Mouse (Mus musculus): Measurements from ENCODE around the gene Opcml. TPM values are rescaled to one million over a fixed set of nuclear protein-coding genes. Genes with fewer than 3 reads are reported as not detected.

Opcml gene
- polyA plus RNA-seq, 1 experiment from 2014 or later: not detected

DNA sequence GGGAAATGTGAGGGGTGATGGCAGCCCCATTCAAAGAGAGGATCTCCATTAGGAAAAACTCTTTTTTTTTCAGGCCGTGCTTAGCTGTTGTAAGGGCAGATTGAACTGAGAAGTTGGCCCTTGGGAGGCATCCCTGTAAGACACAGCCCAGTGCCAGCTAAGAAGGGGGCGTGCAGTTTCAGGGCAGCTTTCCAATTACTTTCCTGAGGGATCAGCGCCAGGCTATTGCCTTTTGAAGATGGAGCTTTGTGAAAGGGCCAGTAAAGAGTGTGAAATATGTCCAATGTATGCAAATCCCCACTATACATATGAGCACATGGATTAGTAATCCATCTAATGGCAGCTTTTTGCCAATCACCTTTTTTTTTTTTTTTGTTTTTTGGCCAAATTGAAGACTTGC lies 358.9 kb downstream of the Opcml start:
- no peak for ATAC-seq
- ChIA-PET CTCF (no interaction called here), POLR2A (no interaction called here)
- no peak for DNase-seq (ENCODE audit: low read depth, low spot score)
- in situ Hi-C loops (cut with MboI; ENCODE audit: low pct_unique_long_range_greater_than_20kb): no loop called here
- H3K27me3 ChIP-seq: no peaks in the 10 kb centered on the region
- no peak for TF ChIP-seq CTCF (IDR thresholded peaks at IDR 0.05)

DNA sequence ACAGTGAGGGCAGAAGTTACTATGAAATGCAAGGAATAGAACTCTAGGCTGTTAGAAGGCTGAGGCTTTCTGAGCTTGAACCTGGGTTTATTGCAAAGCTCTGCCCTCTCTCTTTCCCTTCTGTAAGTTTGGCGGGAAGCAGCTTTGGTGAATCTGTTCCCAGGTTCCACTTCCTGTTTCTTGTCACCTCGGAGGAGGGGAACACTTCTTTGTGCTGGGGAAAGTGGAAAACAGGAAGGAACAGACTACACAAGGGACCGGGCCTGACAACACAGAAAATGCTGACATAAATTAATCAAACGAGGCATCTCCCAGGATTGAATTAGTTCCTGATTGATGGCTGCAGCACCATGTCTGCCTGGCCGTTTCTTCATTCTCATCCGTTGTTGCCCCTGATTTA lies 363.2 kb downstream of the Opcml start:
- H3K27me3 ChIP-seq: no peaks in the 10 kb centered on the region
- DNase-seq (ENCODE audit: low read depth, low spot score): no peak
- in situ Hi-C loops (cut with MboI; ENCODE audit: low pct_unique_long_range_greater_than_20kb): no loop called here
- TF ChIP-seq CTCF (IDR thresholded peaks at IDR 0.05): no peak
- ATAC-seq: no peak
- POLR2A ChIA-PET: no interaction called here
- CTCF ChIA-PET: no interaction called here

GRCm38 (mm10) chr9:28157092-28157491 lies 366.5 kb downstream of the Opcml start:
- DNase-seq (ENCODE audit: low read depth, low spot score) (no peak), ATAC-seq (no peak)
- POLR2A ChIA-PET: no interaction called here
- in situ Hi-C loops (cut with MboI; ENCODE audit: low pct_unique_long_range_greater_than_20kb): no loop called here
- CTCF ChIA-PET: no interaction called here
- H3K27me3 ChIP-seq: no peaks in the 10 kb centered on the region
- TF ChIP-seq CTCF (IDR thresholded peaks at IDR 0.05): no peak

GRCm38 (mm10) chr9:28160953-28161352 lies 370.4 kb downstream of the Opcml start:
- ATAC-seq (no peak), DNase-seq (ENCODE audit: low read depth, low spot score) (no peak)
- TF ChIP-seq CTCF (IDR thresholded peaks at IDR 0.05): no peak
- CTCF ChIA-PET: no interaction called here
- in situ Hi-C loops (cut with MboI; ENCODE audit: low pct_unique_long_range_greater_than_20kb): no loop called here
- H3K27me3 ChIP-seq: no peaks in the 10 kb centered on the region
- POLR2A ChIA-PET: no interaction called here

- no peak for DNase-seq (ENCODE audit: low read depth, low spot score)
These were observed 373.4 kb downstream of the Opcml start for GRCm38 (mm10) chr9:28163946-28164345.

GRCm38 (mm10) chr9:28171890-28172289 lies 381.3 kb downstream of the Opcml start:
- in situ Hi-C loops (cut with MboI; ENCODE audit: low pct_unique_long_range_greater_than_20kb): no loop called here
- H3K27me3 ChIP-seq: peaks cover 12% of the 10 kb centered on the region
- no peak for ATAC-seq
- CTCF ChIA-PET: interaction anchor here (1.0 to 1.7 kb wide), 3 partner anchors 9 to 758 kb away, joined by 3 to 4 read pairs (median 3); no protein-coding TSS in a partner anchor
- peak; percentile 6 for DNase-seq (ENCODE audit: low read depth, low spot score)
- POLR2A ChIA-PET: no interaction called here
- TF ChIP-seq CTCF (IDR thresholded peaks at IDR 0.05): peak; percentile 79

More at GRCm38 (mm10) chr9:28163946-28164345, 373.4 kb downstream of the Opcml start:
- H3K27me3 ChIP-seq: peaks cover 11% of the 10 kb centered on the region
- CTCF ChIA-PET: no interaction called here
- POLR2A ChIA-PET: interaction anchor here (0.6 kb wide), 1 partner anchor 1976 kb away, joined by 4 read pairs; no protein-coding TSS in a partner anchor
- in situ Hi-C loops (cut with MboI; ENCODE audit: low pct_unique_long_range_greater_than_20kb): no loop called here
- ATAC-seq: no peak
- no peak for TF ChIP-seq CTCF (IDR thresholded peaks at IDR 0.05)

GRCm38 (mm10) chr9:28177052-28177451 lies 386.5 kb downstream of the Opcml start:
- ATAC-seq: no peak
- TF ChIP-seq CTCF (IDR thresholded peaks at IDR 0.05): no peak
- ChIA-PET CTCF (interaction anchor here (1.5 kb wide), 1 partner anchor 20 kb away, joined by 3 read pairs; no protein-coding TSS in a partner anchor), POLR2A (no interaction called here)
- in situ Hi-C loops (cut with MboI; ENCODE audit: low pct_unique_long_range_greater_than_20kb): loop anchor here (25.0 kb wide), 1 partner anchor 440 kb away; no protein-coding TSS in a partner anchor
- peaks cover 13% of the 10 kb centered on the region for H3K27me3 ChIP-seq
- DNase-seq (ENCODE audit: low read depth, low spot score): no peak

DNA sequence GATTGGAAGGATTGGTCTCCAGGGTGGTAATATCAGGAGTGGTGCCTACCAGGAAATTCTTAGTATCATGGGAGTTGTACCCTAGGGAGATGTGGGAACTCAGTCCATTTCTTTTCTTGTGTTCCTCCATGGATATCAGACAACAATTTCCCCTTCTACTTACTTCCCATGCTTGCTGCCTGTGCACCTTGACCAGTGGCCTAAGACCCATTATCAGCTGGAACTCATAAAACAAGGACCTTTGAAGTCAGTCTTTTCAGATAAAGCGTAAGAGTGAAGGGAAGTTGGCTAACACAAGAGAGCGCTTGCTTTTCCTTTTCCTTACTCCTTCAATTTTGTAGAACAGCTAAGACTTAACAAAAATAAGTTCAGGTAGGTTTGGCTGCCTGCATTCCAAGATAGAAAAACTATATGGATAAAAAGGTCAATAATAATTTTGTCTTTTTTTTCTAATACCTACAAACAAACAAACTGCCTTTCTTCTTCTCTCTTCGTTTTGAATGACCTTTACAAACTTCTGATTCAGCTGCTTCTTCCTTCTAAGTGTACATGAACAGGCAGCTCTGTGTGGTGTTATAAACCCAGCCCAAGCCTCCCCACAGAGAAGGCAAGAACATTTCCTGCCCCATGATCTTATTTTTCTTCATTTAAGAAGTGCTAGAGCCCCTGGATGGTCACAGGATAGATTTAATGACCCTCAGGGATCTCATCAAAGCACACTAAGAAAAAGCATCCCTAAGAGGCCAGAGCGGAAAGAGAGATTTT lies 387.7 kb downstream of the Opcml start:
- ChIA-PET POLR2A (no interaction called here), CTCF (interaction anchor here (1.5 kb wide), 1 partner anchor 18 kb away, joined by 3 read pairs; no protein-coding TSS in a partner anchor)
- DNase-seq (ENCODE audit: low read depth, low spot score): no peak
- TF ChIP-seq CTCF (IDR thresholded peaks at IDR 0.05): no peak
- peaks cover 16% of the 10 kb centered on the region for H3K27me3 ChIP-seq
- ATAC-seq: no peak
- in situ Hi-C loops (cut with MboI; ENCODE audit: low pct_unique_long_range_greater_than_20kb): loop anchor here (25.0 kb wide), 1 partner anchor 441 kb away; no protein-coding TSS in a partner anchor

- in situ Hi-C loops (cut with MboI; ENCODE audit: low pct_unique_long_range_greater_than_20kb): loop anchor here (25.0 kb wide), 1 partner anchor 445 kb away; no protein-coding TSS in a partner anchor
- ATAC-seq (no peak), DNase-seq (ENCODE audit: low read depth, low spot score) (no peak)
- no peak for TF ChIP-seq CTCF (IDR thresholded peaks at IDR 0.05)
- POLR2A ChIA-PET: interaction anchor here (0.7 kb wide), 1 partner anchor 9 kb away, joined by 3 read pairs; no protein-coding TSS in a partner anchor
- peaks cover 19% of the 10 kb centered on the region for H3K27me3 ChIP-seq
- CTCF ChIA-PET: interaction anchor here (1.4 kb wide), 1 partner anchor 9 kb away, joined by 4 read pairs; no protein-coding TSS in a partner anchor
These were observed 391.3 kb downstream of the Opcml start for GRCm38 (mm10) chr9:28181916-28182315.

GRCm38 (mm10) chr9:28190226-28190625 lies 399.7 kb downstream of the Opcml start:
- ATAC-seq: no peak
- in situ Hi-C loops (cut with MboI; ENCODE audit: low pct_unique_long_range_greater_than_20kb): loop anchor here (25.0 kb wide), 1 partner anchor 453 kb away; no protein-coding TSS in a partner anchor
- peaks cover 33% of the 10 kb centered on the region for H3K27me3 ChIP-seq
- DNase-seq (ENCODE audit: low read depth, low spot score): no peak
- ChIA-PET CTCF (no interaction called here), POLR2A (no interaction called here)
- no peak for TF ChIP-seq CTCF (IDR thresholded peaks at IDR 0.05)

DNA sequence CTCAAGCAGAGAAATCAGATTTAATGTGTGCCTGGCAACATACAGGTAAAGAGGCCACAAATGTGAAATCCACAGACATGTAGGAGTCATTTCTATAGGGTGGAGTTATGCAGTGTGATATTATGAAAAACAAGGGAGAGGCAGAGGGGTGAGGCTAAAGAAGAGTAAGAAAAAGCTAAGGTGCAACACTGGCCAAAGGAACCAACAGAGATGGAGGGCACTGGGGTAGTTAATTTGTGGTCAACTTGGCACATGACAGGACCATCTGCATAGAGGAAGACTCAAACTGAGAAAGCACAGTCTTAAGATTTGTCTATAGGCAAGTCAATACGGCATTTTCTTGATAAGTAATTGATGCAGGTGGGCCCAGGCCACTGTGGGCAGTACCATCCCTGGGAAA lies 400.2 kb downstream of the Opcml start:
- POLR2A ChIA-PET: no interaction called here
- no peak for TF ChIP-seq CTCF (IDR thresholded peaks at IDR 0.05)
- CTCF ChIA-PET: no interaction called here
- in situ Hi-C loops (cut with MboI; ENCODE audit: low pct_unique_long_range_greater_than_20kb): loop anchor here (25.0 kb wide), 1 partner anchor 453 kb away; no protein-coding TSS in a partner anchor
- ATAC-seq (no peak), DNase-seq (ENCODE audit: low read depth, low spot score) (no peak)
- peaks cover 32% of the 10 kb centered on the region for H3K27me3 ChIP-seq

All from Patski (cell line).